Mouse (Mus musculus) thymus, adult 18-20 months (tissue): ENCODE results near the gene Sp8.

Experiments
- DNase-seq, 2 experiments: peaks; one replicate each; pipeline ENCODE4 v3.0.0; 2022; ENCODE audit warnings: mixed read lengths in 2 of 2

Gene Sp8

DNA sequence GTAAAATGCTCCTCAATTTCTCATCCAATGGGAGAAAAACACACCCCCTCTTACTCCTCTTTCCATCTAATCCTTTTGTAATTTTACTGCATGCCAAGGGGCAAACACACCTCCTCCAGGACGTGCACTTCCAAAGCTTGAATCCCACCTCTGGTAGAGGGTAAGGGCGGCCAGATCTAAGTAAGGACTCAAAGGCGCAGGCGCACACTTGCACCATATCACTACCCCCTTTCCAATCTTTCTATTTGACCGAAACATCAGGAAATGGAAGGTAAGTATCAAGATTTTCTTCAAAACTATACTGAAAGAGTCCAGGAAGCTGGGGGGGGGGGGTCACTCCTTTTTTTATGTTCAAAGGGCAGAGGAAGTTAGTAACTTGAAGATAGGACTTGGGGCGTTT, at the start of gene Sp8:
Gene Sp8, plus strand, starts transcription at position 109 of the 400 bp plus-strand sequence.
- DNase-seq = no peak

DNA sequence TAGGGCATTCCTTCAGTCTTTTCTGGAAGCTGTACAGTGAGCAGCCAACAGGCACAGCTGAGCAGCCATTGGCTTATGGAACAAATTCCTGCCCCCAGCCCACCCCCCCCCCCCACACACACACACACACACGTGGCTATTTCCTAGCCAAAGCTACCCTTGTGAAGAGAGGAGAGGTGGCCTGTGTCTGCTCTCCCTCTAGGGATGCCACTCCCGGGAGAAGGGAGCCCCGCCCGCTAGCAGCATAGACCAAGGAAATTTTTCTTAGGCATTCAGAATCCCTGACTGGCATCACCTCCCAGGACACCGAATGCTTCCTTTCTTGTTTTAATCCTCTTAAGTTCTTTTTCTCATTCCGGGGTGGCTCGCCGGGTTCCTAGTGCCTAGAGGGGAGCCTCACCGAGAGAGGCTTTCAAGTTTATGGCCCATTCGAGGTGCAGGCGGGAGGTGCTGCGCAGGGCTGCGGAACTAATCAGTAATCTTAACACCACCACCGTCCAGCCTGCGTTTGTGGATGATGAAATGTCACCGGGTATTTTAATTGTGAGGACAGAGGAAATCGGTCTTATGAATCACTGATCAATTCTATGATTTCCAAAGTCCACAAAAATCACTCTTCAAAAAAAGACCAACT, 34.7 kb upstream of the Sp8 start:
- no peak for DNase-seq

DNA sequence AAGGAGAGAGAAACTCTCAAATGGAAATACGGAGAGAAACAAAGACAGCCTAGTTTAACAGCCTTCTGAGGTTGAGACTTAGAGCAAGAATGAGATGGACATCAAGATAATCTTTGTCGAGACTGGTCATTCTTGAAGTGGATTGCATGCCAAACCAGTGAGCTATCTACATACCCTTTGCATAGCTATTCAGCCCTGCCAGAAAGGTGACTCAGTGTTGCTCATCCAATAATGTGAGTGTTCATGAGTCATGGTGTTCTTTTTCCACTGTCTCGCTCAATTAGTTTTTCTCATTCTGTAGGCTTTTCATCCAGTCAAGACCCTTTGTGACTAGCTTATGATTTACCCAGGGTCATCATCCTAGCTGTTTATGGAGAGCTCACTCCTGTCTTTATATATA, 31.6 kb upstream of the Sp8 start:
- DNase-seq = no peak

DNA sequence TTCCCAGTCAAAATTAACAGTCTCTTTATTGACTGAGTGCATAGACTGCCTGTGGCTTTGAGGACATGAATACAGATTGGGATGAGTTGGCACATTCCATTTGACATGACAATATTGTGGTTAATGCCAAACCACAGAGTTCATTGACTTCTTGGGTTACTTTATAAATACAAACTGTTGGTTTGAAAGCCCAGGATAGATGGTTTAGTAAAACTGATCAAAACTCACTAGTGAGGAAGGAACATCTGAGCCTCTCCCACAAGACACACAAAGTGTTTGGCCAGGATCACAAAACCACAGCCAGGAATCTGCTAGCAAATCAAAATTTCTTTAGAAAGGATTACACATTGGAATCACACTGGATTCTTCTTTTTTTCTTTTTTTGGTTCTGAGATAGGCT, 30.0 kb upstream of the Sp8 start:
- no peak for DNase-seq

DNA sequence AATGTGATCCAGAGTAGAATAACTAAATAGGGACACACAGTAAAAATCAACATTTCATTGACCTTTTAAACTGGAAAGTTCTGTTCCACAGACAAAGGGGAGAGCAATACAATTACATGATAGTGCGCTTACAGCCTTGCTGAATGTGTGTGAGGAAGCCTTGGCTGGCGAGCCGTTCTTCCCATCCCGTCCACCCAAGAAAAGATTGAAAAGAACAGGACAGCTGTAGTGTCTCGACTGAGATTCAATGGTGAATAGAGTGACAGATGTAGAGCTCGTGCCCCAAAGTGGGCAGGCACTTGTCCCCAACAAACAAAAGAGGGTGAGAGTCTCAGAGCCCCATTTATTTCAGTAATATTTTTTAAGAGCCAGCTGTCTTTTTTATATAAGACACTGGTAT, 16.2 kb upstream of the Sp8 start:
- no peak for DNase-seq

DNA sequence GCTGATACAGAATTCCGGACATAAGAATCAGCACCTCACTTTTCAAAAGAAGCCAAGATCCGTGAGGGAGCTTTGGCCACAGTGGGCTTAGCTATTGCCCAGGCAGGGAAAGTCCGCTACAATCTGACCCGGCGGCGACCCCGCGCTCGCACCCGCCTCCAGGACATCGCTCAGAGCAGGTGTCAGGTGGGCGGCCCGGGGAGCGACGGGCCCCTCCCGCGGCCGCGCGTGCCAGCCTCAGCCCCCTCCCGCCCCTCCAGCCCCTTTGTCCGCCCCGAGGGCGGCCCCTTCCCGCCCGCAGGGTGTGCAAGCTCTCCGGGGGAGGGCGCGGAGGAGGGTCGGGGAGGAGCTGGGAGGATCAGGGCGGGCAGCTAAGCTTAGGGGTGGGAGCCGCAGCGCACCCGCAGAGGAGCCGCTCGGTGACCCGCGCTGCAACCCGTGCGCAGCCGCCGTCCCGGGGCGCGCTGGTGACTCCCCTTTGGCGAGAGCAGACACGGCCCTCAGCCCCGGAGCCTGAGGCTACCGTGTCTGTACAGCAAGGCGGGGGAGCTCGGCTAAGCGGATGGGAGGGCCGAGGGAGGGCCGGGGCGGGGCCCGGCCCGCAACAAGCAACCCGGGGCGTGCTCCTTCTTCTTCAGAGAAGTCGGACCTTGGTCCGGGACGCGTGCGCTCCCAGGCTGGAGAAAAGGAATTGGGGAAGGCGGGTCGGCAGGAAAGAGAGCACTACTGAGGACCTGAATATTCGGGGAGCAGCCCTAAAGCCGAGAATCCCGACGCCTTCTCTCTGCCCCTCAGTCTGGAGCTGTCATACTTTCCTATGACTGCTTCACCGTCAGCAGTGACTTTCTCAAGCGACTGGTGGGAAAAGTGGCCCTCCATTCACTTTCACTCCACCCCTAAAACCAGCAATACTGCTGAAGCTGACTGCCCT, 9.5 kb upstream of the Sp8 start:
- DNase-seq = no peak

DNA sequence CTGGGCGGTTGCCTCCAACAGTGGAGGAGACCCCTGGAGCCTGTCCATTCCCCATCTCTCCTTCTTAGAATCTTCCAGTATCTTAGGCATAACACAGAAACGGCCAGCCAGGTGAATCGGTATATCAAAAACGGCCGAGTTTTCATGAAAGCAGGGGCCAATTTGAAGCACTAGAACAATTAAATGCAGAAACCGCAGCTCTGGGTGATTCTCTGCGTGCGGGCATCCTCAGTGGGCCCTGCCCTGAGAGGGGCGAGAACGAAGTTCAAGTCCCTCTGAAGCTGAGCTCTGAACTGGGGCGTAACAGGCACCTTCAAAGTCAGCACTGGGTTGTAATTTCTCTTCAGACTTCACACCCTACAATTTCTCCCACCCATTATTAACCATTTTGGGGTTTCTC, 8.8 kb upstream of the Sp8 start:
- DNase-seq = no peak

DNA sequence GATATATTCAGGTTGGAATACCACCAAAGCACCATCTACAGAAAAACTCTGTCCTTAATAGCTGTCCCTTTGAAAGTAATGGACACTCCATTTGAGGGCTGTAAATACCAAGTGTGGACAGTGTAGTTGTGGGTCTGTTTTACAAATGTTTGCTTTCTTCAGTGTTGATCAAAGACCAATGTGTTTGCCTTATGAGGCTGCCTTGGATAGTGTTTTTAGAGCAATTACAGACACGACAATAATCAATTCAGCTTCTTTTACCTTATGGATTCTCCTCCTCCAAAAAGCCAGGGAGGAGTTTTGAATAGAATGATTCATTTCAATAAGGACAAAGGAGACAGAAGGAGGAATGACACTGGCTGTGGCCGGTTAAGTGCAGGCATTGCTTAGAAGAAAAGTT, 7.9 kb upstream of the Sp8 start:
- no peak for DNase-seq

DNA sequence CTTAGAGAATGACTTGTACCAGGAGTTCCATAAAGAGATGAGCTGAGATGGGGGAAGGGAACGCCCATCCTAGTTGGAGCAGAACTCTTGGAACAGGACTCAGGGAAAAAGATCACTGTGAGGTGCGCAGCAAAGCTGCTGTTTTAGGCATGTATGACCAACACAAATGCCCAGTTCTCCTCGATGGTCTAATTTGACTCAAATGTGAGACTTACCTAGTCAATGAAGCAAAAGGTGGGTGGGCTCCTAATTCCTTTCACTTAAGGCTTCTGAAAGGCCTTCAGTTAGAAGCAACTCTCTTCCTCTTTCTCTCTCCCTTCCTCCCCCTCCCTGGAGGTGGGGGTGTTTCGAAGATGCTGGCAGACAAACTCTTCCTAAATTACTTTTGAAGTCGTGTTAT, 6.7 kb upstream of the Sp8 start:
- no peak for DNase-seq

DNA sequence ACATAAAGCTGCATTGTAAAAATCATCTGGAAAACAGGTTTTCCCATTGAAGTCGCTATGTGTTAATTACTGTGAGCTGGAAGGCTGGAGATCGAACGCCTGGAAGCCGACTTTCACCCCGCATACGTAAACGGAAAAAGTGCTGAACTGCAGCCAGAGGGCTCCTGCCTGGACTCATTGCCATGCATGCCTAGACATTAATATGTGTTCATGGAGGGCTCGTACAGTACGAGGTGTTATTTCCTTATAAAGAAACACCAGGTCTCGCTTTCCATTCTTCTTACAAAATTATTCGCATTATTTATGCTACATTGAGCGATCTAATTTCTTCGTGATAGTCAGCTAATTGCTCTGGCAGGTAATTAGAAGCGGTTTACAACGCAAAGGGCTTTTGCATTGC, 5.8 kb upstream of the Sp8 start:
- DNase-seq = no peak

DNA sequence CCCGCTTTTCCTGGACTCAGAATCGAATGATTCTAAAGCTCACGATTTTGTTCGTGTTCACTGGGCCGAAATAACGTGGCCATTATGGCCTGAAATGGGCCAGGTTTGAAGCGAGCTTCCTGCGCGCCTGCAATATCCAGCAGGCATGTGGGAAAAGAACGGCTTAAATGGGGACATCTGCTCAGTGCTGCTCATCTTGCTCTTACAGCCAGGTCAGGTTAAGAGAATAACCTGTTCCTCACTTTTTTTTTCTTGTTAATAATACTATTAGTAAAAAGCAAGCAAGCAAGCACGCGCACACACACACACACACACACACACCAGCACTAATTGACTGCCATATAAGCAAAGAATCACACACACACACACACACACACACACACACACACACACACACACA, 5.3 kb upstream of the Sp8 start:
- DNase-seq = no peak

DNA sequence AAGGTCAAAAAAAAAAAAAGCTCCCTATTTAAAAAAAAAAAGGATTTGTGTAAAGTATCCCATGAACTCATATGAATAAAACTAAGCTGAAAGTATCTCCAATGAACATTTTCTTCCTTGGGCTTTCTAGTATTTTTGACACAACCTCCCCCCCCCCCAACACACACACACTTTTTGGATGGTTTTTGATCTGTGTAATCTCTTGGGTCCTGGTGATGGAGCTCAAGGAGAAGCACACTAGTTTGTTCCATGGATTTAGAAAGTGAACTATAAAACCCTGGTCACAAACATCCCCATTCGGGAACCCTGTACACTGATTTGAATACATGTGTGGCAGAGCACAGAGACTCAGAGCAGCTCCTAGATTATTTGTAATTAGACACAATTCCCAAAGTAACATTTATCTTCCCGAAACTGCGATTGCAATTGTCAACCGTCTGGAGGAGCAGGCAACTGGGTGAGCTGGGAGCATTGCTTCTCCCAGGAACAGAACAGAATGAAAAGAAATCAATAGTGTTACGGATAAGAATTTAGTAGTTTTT, 4.7 kb upstream of the Sp8 start:
- DNase-seq = no peak

DNA sequence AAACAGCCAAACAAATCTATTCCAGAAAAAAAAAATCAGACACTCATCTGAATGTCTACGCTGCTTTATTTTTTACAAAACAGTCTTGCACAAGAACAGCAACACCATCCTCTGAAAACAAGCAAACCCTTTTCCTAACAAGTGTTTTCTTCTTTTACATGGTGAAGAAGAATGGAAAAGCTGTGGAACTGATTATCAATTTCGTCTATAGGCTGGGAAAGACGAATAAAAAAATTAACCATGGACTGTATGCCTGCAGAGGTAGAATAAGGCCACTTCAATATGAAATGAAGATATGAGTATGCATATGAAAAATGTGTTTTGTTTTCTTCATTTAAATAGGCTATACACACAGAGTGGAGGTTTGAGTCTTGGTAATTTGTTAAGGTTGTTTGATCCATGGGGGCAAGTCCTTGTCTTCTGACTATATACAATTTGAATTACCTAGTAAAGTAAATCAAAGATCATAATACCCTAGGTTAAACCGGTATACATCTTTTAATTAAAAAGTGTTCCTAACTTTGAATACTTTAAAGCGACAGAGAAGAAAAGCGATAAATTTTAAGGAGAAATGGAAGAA, 4.1 kb upstream of the Sp8 start:
- DNase-seq = no peak

DNA sequence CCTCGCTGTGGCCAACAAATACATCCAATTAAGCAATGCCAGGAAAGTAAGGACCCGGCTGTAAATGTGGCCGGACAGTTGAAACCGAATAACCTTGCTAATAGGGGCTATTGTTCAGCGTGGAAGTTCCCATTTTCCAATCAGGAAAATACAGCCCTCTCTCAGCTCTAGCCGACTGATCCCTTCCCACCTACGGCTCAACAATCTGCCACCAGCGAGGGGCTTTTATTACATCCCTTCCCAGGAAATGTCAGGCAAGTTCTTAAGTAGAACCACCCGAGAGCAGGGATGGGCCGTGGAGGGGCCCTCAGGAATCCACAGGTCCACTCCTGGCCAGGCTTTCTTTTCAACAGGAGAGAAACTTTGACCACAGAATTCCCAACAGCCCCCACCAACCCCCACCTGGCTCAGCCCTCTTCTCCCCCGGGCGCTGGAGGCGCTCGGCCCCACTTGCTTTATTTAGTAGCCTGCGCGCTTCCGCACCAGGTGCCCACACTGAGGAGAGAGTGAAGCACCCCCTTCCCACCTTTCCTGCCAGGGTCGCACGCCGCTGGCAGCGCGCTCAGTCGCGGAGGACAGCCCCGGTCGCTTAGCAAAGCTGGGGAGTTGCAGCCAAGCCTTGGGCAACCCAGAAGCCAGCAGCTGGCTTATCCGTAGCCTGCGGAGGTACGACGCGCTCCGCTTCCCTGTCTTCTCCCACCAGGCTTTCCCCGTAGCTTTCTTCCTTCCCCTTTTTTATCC, 3.3 kb upstream of the Sp8 start:
- DNase-seq = no peak

DNA sequence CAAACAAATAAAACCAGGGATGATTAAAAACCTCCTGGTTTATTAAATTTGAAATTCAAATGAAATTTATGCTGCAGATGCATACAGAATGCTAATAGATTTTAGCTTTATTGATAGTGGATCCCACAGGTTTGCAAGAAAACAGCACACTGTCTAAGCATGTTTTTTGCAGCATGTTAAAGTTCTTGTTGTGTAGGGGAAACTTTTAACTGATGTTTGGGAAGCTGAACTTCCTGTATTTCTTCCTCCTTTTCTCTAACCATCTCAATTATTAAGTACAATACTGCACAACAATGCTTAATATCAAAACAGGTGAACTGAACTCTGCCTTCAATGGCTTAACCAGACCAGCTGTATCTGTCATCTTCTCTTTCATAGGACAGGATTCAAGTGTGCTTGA, 2.0 kb upstream of the Sp8 start:
- no peak for DNase-seq

DNA sequence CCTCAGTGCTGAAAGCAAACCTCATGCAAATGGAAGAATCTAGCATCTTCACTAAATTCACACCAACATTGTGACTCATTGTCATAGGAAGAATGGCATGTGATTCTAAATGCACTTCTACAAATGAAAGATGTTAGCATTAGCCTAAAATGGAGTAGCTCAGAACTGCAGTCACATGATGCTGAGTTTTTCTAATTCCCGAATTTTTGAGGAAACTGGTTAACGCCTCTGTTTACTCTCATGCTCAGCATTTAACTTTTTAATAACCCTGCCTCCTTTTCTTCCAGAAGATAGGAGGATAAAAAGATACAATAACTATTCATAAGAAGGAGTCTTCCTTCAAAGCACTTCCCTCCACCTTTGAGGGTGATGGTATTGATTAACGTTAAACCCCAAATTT, 1.3 kb upstream of the Sp8 start:
- no peak for DNase-seq

DNA sequence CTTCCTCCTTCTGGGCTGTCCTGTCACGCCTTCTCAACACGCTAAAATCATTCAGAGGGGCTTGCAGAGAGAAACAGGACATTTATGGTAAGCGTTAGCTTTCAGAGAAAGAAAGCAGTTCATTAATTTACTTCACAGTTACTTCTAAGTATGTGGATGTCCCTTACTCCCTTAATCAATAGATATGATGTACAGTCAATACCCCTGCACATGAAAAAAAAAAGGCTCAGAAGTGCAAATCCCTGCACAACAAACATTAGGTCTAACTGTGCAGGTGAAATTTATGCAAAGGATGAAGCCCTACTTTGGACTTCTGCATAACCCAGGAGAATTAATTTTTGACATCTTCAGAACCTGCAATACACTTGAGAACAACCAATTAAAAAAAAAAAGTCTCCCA, 778 bp upstream of the Sp8 start:
- DNase-seq = no peak

DNA sequence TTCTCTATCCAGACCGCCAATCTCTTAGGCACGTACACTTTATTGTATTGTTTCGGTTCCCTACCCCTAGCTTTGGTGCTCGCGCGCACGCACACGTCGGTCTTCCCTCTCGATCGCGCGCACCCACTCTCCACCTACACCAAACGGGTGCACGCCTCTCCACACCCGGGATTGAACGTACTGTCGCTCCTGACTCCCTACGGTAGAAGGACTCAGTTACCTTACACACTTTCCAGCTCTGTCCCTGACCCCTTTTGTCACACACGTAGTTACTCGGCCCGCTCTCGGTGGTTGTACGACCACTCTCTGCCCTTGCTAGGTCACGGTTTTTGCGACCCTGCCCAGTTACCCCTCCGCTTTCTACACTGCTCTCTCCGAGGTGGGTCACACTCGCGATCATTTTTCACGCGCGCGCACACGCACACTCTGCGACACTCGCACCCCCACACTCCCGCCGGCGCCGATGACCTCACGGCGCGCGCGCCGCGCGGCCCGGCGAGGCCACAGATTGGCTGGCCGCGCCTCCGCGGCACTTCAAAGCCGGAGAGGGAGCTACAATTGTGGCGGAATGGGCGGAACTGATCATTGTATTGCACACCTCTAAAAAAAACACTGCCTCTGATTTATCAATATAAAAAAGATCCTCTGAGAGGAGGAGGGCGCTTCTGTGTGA, 656 bp downstream of the Sp8 start:
- DNase-seq = no peak

DNA sequence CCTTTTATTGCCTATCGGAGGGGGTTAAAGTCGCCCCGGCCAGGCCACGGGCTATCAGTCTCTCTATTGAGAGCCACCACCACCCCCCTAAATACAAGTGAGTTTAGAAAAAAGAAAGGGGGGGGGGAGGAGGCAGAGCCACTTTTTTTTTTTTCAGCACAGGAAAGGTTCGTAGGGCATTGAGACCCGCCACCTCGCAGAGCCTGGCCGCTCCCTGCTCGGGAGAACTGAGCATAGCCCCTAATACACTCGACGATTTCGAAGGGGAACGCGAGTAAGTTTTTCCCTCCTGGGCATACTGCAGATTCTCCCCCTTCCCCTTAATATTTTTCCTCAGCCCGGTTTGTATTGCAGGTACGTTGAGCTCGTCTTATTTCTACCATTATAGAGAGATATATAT, 1.3 kb downstream of the Sp8 start:
- no peak for DNase-seq

DNA sequence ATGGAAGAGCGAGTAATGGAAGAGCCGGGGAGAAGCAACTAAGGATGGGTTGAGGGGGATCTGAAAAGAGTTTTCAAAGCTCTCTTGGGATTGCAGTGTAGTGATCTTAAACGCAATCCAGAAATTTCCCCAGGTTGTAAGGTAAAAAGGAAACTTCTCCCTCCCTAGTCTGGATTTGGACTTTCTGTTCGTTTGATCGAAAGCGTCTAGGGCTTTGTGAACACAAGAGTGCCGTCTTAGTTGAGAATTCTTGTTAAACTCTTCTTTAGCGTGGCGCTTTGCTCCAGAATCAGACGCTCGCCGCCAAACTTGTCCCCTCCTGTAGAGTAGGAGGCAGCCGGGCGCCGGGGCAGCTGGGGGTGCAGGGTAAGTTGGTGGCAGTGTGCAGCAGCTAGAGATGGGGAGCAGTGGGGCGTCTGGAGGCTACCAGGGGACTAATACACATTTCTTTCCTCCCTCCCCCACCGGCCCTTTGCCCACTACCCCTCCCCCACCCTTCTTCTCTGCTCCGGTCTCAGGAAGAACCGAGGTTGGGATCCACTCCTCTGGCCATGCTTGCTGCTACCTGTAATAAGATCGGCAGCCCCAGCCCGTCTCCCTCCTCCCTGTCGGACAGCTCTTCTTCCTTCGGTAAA, 1.8 kb downstream of the Sp8 start:
- no peak for DNase-seq

DNA sequence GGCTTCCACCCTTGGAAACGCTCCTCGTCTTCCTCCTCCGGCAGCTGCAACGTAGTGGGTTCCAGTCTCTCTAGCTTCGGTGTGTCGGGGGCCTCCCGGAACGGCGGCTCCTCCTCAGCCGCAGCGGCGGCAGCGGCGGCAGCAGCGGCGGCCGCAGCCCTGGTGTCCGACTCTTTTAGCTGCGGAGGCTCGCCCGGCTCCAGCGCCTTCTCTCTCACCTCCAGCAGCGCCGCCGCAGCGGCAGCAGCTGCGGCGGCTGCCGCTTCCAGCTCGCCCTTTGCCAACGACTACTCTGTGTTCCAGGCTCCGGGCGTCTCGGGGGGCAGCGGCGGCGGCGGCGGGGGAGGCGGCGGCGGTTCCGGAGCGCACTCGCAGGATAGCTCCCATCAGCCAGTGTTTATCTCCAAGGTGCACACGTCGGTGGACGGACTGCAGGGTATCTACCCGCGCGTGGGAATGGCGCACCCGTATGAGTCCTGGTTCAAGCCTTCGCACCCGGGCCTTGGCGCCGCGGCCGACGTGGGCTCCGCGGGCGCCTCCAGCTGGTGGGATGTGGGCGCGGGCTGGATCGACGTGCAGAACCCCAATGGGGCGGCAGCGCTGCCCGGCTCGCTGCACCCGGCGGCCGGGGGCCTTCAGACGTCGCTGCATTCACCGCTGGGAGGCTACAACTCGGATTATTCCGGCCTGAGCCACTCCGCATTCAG, 2.5 kb downstream of the Sp8 start:
- no peak for DNase-seq
